Mouse (Mus musculus): ENCODE measurements around the gene Bud13. TPM values are rescaled to one million over a fixed set of nuclear protein-coding genes. Genes with fewer than 3 reads are reported as not detected.

Bud13 gene
- total RNA-seq, 2 experiments from 2014 or later = 6.5 to 7.9 TPM

DNA sequence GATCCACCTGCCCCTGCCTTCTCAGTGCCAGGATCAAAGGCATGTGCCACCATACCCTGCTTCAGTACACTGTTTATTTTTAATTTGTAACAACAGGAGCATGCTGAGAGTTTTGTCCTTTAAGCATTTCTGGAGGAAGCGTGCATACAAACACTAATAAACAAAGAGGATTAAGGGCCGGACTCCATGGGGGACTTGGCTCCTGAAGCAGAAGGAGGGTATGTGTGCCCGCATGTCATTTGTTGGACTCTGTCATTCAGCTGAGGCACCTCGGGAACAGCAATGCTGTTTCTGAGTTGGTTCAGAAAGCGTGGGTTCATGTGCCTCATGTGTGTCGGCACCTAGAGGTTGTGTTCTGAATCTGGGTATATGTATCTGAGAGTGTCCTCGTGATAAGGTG is 54.5 kb downstream of the Bud13 start:
- no peak for DNase-seq

DNA sequence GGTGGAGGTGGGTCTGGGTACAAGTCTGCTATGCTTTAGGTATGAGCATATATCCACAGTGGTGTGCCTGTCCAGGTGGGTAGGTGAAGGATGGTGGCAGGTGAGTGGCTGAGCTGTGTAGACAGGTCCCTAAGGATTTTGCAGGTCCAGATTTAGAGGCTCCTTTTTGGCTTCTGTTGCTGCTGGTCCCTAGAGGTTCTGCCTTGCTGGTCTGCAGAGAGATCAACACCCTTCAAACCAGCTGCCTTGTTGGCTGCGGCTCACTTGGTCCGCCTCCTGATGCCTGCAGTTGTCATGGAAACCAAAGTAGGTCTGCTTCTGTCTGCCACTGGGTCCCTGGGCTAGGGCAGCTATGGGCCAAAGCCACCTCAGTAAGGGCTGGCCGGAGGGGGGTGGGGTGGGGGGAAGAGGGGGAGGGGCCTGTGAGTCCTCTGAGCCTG is 55.1 kb downstream of the Bud13 start:
- no peak for DNase-seq

DNA sequence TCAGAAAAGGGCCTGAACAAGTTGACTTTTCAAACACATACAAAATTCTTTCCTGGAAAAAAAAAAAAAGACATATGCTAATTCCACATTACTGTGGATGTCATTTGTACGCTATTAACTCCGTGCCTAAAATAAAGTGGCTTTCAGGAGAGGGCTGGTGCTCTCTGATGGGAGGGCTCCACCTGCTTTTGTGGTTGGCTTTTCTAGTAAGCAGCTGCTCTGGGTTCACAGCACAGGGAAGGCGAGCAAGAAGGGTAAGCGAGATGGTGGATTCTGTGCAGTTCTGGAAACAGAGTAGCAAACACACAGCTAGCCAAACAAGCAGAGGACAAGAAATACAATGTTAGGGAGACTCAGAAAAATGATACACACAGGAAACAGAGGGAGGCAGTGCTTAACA is 55.6 kb downstream of the Bud13 start:
- DNase-seq = no peak

DNA sequence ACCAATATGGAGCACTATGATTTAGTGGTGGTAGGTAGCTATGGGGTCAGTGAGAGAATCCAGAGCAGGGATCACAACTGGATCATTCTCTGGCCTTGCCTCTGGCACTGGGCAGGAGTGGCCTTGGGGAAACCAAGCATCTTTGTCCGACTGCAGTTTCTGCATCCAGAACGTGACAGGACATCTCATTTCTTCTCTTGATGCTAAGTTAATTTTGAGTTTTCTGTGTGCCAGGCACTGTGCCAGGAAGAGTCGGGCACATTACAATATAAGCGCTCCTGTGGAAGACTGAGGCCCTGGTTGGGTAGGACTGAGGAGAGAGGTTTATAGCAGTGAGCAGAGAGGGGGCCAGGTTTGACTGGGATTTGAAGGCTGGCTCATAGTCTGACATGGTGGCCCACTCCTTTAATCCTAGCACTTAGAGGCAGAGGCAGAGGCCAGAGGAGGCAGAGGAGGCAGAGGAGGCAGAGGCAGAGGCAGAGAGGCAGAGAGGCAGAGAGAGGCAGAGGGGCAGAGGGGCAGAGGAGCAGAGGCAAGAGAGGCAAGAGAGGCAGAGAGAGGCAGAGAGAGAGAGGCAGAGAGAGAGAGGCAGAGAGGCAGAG is 56.3 kb downstream of the Bud13 start:
- DNase-seq = no peak

DNA sequence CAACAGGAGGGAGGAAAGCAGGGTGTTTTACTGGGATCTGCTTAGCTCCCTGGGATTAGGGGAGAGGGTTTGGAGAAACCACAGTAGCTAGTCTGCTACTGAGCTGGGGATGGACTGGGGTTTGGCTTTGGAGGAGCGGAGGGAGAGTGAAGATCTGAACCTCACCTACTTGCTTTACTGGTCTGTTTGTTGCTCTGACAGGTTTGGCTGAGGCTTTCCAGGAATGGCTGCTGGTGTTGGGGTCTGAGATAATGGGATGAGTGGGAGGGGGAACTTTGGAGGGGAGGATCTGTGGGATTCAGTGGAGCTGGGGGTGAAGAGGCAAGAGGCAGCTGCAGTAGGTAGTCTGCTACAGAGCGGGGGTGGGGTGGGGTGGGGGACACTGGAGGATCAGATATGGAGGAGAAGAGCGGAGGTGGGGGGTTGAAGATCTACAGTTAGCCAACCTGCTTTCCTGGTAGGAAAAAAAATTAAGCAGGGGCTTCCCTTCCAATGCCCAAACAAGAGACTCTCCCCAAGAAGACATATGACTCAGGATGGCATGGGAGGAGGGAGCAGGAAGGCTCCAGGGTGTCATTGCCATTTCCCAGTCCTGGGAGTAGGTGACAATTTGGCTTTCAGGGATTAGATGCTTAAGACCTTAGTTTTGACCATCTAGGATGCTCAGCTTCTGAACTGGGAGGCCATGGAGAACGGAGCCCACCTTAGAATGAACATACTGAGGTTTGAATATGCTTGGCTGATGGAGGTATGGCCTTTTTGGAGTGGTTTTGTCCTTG is 63.3 kb downstream of the Bud13 start:
- DNase-seq = no peak

Other genes with a start within 250 kb of the Bud13 start
- not detected for gene Apoa1, start 54.4 kb upstream of the Bud13 start, total RNA-seq (2021)
- gene Apoc3, start 47.4 kb upstream of the Bud13 start, total RNA-seq (2021) = 1 to 10 TPM in 1 of 2 experiments, not detected in 1; 1.2 TPM
- gene Apoa4, start 42.3 kb upstream of the Bud13 start, total RNA-seq (2021) = not detected
- gene Apoa5, start 14.4 kb upstream of the Bud13 start, total RNA-seq (2021) = not detected
- gene Zpr1, start 9.9 kb upstream of the Bud13 start, total RNA-seq (2021) = 10 to 100 TPM; 24.2 to 25.8 TPM
- not detected for gene 4931429L15Rik, start 37.0 kb downstream of the Bud13 start, total RNA-seq (2021)